Mouse (Mus musculus): ENCODE results near the gene Spats1.

DNA sequence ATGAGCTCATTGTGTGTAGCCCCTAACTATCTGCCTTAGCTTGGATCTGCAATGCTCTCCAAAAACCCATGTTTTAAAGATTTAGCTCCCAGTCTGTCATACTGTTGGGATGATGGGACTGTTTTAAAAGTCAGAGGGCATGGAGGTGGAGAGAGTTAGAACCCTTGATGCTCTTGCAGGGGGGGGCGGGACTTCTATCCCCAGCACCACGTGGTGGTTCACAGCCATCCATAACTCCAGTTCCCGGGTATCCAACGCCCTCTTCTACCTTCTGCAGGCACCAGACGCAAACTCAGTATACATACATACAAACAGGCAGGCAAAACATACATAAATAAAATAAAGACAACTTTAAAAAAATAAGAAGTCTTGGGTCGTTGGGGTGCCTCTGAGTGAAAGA lies 1.5 kb downstream of the Spats1 start:
- TF ChIP-seq CTCF (IDR thresholded peaks at IDR 0.05; ENCODE audit: low read depth) (no peak), EP300 (IDR thresholded peaks at IDR 0.05; ENCODE audit: low read depth) (no peak)

Data from liver, postnatal 0 days (tissue).